Mouse (Mus musculus): ENCODE results near the gene Epb41l5. TPM values are rescaled to one million over a fixed set of nuclear protein-coding genes. Genes with fewer than 3 reads are reported as not detected.

Gene Epb41l5
- polyA plus RNA-seq, 1 experiment from 2014 or later: 18.4 TPM

GRCm38 (mm10) chr1:119543316-119543715 lies 105.5 kb downstream of the Epb41l5 start:
- 89% methylated on average over 6 of the region's 6 CpGs for WGBS
- no peaks in the 10 kb centered on the region for H3K36me3 ChIP-seq (ENCODE audit: control insufficient read depth, insufficient read depth, low read length)
- no peaks in the 10 kb centered on the region for H3K27me3 ChIP-seq (replicated peaks; ENCODE audit: control insufficient read depth, insufficient read depth, low read length)
- no peak overlapping the region for H3K4me2 ChIP-seq (ENCODE audit: low read length)
- H3K27ac ChIP-seq (ENCODE audit: low read depth, low read length): no peak overlapping the region
- ATAC-seq: no peak
- H3K4me3 ChIP-seq (ENCODE audit: low read length): no peak overlapping the region
- no peaks in the 10 kb centered on the region for H3K9me3 ChIP-seq (ENCODE audit: control insufficient read depth, low read length)
- no peaks in the 10 kb centered on the region for H3K4me1 ChIP-seq (ENCODE audit: control insufficient read depth, insufficient read depth, low read depth, low read length)
- H3K9ac ChIP-seq (ENCODE audit: low read depth, low read length): no peak overlapping the region

GRCm38 (mm10) chr1:119541570-119541969 lies 107.2 kb downstream of the Epb41l5 start:
- 76% methylated on average over 2 of the region's 3 CpGs for WGBS

GRCm38 (mm10) chr1:119540836-119541557 lies 107.8 kb downstream of the Epb41l5 start:
- no peak overlapping the region for H3K9ac ChIP-seq (ENCODE audit: low read depth, low read length)
- H3K4me1 ChIP-seq (ENCODE audit: control insufficient read depth, insufficient read depth, low read depth, low read length): no peaks in the 10 kb centered on the region
- no peak overlapping the region for H3K4me2 ChIP-seq (ENCODE audit: low read length)
- no peak overlapping the region for H3K4me3 ChIP-seq (ENCODE audit: low read length)
- H3K36me3 ChIP-seq (ENCODE audit: control insufficient read depth, insufficient read depth, low read length): no peaks in the 10 kb centered on the region
- 90% methylated on average over 9 of the region's 9 CpGs for WGBS
- ATAC-seq: no peak
- H3K27me3 ChIP-seq (replicated peaks; ENCODE audit: control insufficient read depth, insufficient read depth, low read length): no peaks in the 10 kb centered on the region
- no peak overlapping the region for H3K27ac ChIP-seq (ENCODE audit: low read depth, low read length)
- H3K9me3 ChIP-seq (ENCODE audit: control insufficient read depth, low read length): no peaks in the 10 kb centered on the region

More at GRCm38 (mm10) chr1:119541570-119541969, 107.2 kb downstream of the Epb41l5 start:
- no peak overlapping the region for H3K27ac ChIP-seq (ENCODE audit: low read depth, low read length)
- H3K4me2 ChIP-seq (ENCODE audit: low read length): no peak overlapping the region
- no peaks in the 10 kb centered on the region for H3K9me3 ChIP-seq (ENCODE audit: control insufficient read depth, low read length)
- no peaks in the 10 kb centered on the region for H3K36me3 ChIP-seq (ENCODE audit: control insufficient read depth, insufficient read depth, low read length)
- H3K4me1 ChIP-seq (ENCODE audit: control insufficient read depth, insufficient read depth, low read depth, low read length): no peaks in the 10 kb centered on the region
- H3K9ac ChIP-seq (ENCODE audit: low read depth, low read length): no peak overlapping the region
- H3K4me3 ChIP-seq (ENCODE audit: low read length): no peak overlapping the region
- no peak for ATAC-seq
- no peaks in the 10 kb centered on the region for H3K27me3 ChIP-seq (replicated peaks; ENCODE audit: control insufficient read depth, insufficient read depth, low read length)

DNA sequence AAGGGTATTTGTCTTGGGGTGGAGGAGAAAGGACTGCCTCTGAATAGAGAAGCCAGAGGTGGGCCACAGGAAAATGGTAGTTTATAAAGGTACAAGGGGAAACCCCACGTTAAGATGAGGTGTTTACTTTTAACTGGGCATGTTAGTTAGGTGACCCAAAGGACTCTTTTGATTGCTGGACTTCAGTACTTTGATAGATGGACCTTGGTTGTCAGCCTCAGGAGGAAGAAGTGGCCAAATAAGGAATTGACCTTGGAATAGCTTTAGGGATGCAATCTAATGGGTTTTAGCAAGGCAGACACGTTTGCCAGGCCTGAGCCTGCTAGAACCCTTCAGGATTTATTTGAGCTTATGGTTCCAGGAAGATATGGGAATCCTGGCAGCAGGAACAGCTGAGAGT lies 109.5 kb downstream of the Epb41l5 start:
- Histone ChIP-seq H3K27me3 (replicated peaks; ENCODE audit: control insufficient read depth, insufficient read depth, low read length) (no peaks in the 10 kb centered on the region), H3K9ac (ENCODE audit: low read depth, low read length) (no peak overlapping the region), H3K4me3 (ENCODE audit: low read length) (no peak overlapping the region), H3K36me3 (ENCODE audit: control insufficient read depth, insufficient read depth, low read length) (no peaks in the 10 kb centered on the region), H3K4me2 (ENCODE audit: low read length) (no peak overlapping the region), H3K27ac (ENCODE audit: low read depth, low read length) (no peak overlapping the region), H3K9me3 (ENCODE audit: control insufficient read depth, low read length) (no peaks in the 10 kb centered on the region), H3K4me1 (ENCODE audit: control insufficient read depth, insufficient read depth, low read depth, low read length) (no peaks in the 10 kb centered on the region)
- WGBS: 74% methylated on average over 2 of the region's 2 CpGs
- ATAC-seq: no peak

DNA sequence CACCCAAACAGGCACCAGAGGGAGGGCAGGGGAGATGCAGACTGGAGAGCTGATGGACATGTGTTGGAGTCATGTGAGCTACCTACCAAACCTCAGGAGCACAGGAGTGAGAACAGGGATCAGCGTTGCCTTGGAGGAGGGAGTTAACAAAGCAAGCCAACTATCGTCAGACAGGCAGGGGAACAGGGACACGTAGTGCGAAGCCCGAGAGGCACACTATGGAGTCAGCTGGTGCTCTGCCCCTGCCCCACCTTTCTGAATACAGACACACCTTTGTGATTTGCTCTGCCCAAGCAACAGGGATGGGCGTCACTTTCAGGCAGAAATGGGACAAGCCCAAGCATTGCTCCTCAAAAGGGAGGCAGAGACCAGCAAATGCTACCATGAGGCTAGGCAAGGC lies 111.1 kb downstream of the Epb41l5 start:
- H3K27ac ChIP-seq (ENCODE audit: low read depth, low read length): no peak overlapping the region
- no peaks in the 10 kb centered on the region for H3K9me3 ChIP-seq (ENCODE audit: control insufficient read depth, low read length)
- H3K27me3 ChIP-seq (replicated peaks; ENCODE audit: control insufficient read depth, insufficient read depth, low read length): no peaks in the 10 kb centered on the region
- ATAC-seq: no peak
- no peak overlapping the region for H3K4me2 ChIP-seq (ENCODE audit: low read length)
- no peak overlapping the region for H3K4me3 ChIP-seq (ENCODE audit: low read length)
- H3K4me1 ChIP-seq (ENCODE audit: control insufficient read depth, insufficient read depth, low read depth, low read length): no peaks in the 10 kb centered on the region
- WGBS: 92% methylated on average over 6 of the region's 6 CpGs
- no peaks in the 10 kb centered on the region for H3K36me3 ChIP-seq (ENCODE audit: control insufficient read depth, insufficient read depth, low read length)
- no peak overlapping the region for H3K9ac ChIP-seq (ENCODE audit: low read depth, low read length)

DNA sequence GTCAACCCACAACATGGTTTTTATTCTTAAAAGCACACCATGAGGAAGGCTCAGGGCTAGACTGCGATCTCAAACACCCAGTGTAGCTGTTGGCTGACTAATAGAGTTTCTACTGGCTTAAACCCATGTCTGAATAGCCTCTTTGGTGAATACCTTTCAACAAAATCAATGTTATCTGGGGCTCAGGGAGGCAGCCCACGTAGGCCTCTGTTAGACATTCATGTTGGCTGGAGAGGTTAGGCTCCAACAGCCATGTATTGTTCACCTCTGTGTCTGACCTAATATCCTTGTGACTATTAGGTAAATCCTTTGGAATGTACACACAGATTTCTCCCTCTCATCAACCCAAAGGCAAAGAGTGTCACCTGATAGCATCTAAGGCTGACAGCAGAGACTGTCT lies 112.7 kb downstream of the Epb41l5 start:
- no peaks in the 10 kb centered on the region for H3K9me3 ChIP-seq (ENCODE audit: control insufficient read depth, low read length)
- H3K4me2 ChIP-seq (ENCODE audit: low read length): no peak overlapping the region
- H3K27me3 ChIP-seq (replicated peaks; ENCODE audit: control insufficient read depth, insufficient read depth, low read length): no peaks in the 10 kb centered on the region
- no peaks in the 10 kb centered on the region for H3K36me3 ChIP-seq (ENCODE audit: control insufficient read depth, insufficient read depth, low read length)
- no peaks in the 10 kb centered on the region for H3K4me1 ChIP-seq (ENCODE audit: control insufficient read depth, insufficient read depth, low read depth, low read length)
- no peak overlapping the region for H3K9ac ChIP-seq (ENCODE audit: low read depth, low read length)
- ATAC-seq: no peak
- 89% methylated on average over 2 of the region's 2 CpGs for WGBS
- H3K27ac ChIP-seq (ENCODE audit: low read depth, low read length): no peak overlapping the region
- no peak overlapping the region for H3K4me3 ChIP-seq (ENCODE audit: low read length)

DNA sequence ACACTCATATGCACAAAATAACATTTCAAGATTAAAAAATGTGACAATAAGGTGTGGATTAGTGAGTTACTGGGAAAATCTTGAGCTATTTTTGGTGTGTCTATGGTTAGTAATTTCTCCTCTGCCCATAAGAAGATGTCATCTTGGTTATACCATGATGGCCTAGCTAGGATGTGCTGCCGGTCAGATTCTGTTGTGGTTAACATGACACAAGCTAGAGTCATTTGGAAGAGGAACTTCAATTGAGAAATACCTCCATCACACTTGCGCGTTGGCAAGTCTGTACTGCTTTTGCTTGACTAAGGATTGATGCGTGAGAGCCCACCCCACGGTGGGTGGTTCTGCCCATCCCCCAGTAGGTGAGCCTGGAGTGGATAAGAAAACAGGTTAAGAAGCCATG lies 114.5 kb downstream of the Epb41l5 start:
- ATAC-seq: no peak
- Histone ChIP-seq H3K4me2 (ENCODE audit: low read length) (no peak overlapping the region), H3K4me1 (ENCODE audit: control insufficient read depth, insufficient read depth, low read depth, low read length) (no peaks in the 10 kb centered on the region), H3K27me3 (replicated peaks; ENCODE audit: control insufficient read depth, insufficient read depth, low read length) (no peaks in the 10 kb centered on the region), H3K9me3 (ENCODE audit: control insufficient read depth, low read length) (no peaks in the 10 kb centered on the region), H3K36me3 (ENCODE audit: control insufficient read depth, insufficient read depth, low read length) (no peaks in the 10 kb centered on the region; the same call in 1 of the 2 replicates), H3K9ac (ENCODE audit: low read depth, low read length) (no peak overlapping the region), H3K27ac (ENCODE audit: low read depth, low read length) (no peak overlapping the region), H3K4me3 (ENCODE audit: low read length) (no peak overlapping the region)
- 97% methylated on average over 5 of the region's 5 CpGs for WGBS

DNA sequence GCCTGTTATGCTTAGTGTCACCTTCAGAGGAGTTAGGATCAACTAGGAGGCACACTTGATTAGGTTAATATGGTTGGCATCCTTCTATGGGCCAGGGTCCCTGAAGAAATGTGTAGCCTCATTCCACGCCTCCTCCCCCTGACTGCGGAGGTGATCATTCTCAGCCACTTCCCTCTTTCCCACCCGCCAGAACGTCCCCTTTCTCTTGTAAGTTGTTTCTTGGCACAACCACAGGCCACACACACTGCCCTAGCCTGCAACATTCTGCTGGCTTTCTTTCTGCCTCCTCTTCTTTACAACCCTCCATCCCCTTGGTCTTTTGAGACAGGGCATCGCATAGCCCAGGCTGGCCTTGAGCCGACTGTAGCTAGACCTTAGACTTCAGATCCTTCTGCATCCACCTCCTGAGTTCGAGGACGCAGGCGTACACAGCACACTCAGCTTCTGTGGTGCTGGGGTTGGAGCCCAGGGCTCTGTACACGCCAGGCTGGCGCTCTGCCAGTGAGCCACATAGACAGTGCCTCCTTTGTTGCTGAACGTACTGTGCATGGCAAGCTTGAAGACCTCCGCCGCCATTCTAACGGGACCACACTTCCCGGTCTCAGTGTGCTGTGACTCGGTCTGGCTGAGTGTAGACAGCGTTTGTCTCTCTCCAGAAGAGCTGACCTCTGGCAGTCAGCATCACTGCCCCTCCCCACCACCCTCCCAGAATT lies 115.6 kb downstream of the Epb41l5 start:
- H3K9me3 ChIP-seq (ENCODE audit: control insufficient read depth, low read length): no peaks in the 10 kb centered on the region
- peaks cover 9% of the 10 kb centered on the region for H3K36me3 ChIP-seq (ENCODE audit: control insufficient read depth, insufficient read depth, low read length)
- no peak overlapping the region for H3K4me2 ChIP-seq (ENCODE audit: low read length)
- H3K9ac ChIP-seq (ENCODE audit: low read depth, low read length): no peak overlapping the region
- peak; percentile 80 for ATAC-seq
- 72% methylated on average over 18 of the region's 18 CpGs for WGBS
- H3K4me3 ChIP-seq (ENCODE audit: low read length): no peak overlapping the region
- no peaks in the 10 kb centered on the region for H3K4me1 ChIP-seq (ENCODE audit: control insufficient read depth, insufficient read depth, low read depth, low read length)
- no peaks in the 10 kb centered on the region for H3K27me3 ChIP-seq (replicated peaks; ENCODE audit: control insufficient read depth, insufficient read depth, low read length)
- no peak overlapping the region for H3K27ac ChIP-seq (ENCODE audit: low read depth, low read length)

DNA sequence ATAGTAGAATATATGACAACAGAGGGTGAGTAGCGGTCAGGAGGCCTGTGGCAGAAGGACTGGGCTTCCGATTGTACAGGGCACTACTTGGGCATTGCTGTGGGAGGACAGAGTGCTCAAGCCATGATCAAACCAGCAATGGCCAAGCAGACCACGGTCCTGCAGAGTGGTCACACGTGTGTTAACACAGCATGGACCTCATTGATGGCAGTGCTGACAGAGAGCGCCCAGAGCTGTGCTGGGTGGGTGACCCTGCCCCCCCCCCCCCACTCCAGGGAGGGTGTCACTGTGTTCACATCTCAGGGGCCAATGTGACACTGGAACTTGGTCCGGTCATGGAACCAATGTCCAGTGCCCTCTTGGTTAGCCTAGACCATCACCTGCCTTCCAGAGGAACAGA lies 116.6 kb downstream of the Epb41l5 start:
- Histone ChIP-seq H3K9ac (ENCODE audit: low read depth, low read length) (no peak overlapping the region), H3K36me3 (ENCODE audit: control insufficient read depth, insufficient read depth, low read length) (peaks cover 13% of the 10 kb centered on the region), H3K4me1 (ENCODE audit: control insufficient read depth, insufficient read depth, low read depth, low read length) (no peaks in the 10 kb centered on the region), H3K27me3 (replicated peaks; ENCODE audit: control insufficient read depth, insufficient read depth, low read length) (no peaks in the 10 kb centered on the region), H3K4me2 (ENCODE audit: low read length) (no peak overlapping the region), H3K27ac (ENCODE audit: low read depth, low read length) (no peak overlapping the region), H3K9me3 (ENCODE audit: control insufficient read depth, low read length) (no peaks in the 10 kb centered on the region), H3K4me3 (ENCODE audit: low read length) (no peak overlapping the region)
- 97% methylated on average over 5 of the region's 6 CpGs for WGBS
- no peak for ATAC-seq

Measured in hindbrain, embryonic 16.5 days (tissue).